Mouse (Mus musculus): Measurements from ENCODE around the gene Atg7. TPM values are rescaled to one million over a fixed set of nuclear protein-coding genes. Genes with fewer than 3 reads are reported as not detected.

Gene Atg7
- polyA plus RNA-seq, 1 experiment, result 21.5 TPM

DNA sequence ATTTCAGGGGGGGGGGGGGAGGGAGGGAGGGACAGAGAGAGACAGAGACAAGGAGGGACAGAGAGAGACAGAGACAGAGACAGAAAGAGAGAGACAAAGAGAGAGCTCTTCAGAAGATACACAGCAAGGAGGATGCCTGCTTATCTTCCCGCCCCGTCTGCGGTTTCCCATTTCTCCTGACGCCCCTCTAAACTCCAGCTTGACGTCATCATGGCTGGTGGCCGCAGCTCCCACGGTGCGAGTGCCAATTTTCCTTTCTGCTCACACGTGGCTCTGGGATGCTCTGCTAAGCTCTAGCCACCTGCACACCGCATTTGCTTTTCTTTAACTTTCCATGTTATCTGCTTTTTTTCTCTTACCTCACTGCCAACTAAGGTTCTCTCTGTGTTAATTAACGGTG lies 175.1 kb downstream of the Atg7 start:
- no peak for DNase-seq (ENCODE audit: low spot score)

DNA sequence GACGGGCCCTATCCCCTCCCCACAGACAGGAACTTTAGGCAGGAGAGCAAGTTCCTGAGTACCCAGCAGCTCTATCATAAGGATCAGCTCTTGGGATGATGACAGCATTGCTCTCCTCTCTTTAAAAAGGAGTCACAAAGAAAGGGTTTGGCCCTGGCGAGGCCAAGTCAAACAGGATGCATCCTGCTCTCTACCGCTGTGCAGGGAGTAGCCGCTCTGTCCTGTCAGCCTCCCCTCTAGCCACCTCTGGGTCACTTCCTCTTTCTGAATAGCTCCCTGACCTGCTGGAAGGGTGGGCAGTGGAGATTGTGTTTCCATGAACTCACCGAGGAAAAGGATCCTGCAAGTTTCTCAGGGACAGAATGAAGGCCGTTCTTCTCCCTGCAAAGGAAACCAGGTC lies 175.6 kb downstream of the Atg7 start:
- no peak for DNase-seq (ENCODE audit: low spot score)

DNA sequence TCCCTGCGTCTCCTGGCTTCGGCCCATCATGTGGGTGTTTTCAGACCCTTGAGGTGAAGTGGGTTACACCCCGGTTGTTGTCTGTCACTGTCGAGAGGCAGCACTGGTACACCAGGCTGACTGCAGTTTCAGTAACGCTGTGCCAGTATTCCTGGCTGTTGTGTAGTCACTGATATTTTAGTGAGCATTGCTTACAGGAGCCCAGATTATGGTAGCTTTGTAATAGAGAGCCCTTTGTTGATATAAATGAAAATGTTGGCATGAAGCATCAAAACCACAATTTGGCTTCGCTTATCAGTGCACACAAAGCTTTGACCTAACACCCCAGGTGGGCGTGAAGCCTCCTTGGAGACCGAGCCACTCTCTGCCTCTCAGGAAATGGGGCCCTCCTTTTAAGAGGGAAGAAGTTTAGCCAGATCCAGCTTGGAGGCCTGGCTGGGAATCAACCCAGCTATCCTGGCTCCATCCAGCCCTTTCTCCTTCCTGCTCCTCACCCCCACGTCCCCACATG lies 177.1 kb downstream of the Atg7 start:
- DNase-seq (ENCODE audit: low spot score), result no peak

DNA sequence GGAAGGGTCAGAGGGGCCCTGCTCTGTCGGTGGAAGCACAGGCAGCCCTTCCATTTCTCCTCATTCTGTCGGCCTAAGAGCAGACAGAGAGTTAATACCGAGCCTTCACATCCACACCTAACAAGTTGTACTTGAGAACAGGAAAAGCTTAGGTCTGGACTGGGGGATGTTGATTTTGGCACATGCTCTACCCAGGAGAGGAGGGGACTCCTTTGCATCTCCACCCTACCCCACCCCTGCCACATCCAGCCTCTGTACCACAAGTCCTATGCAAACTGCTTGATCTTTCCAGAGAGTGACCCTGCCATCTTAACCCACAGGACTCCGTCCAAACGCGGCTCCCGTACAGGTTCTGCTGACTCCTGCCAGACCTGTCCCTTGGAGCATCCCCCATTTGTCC lies 178.7 kb downstream of the Atg7 start:
- DNase-seq (ENCODE audit: low spot score), result no peak

DNA sequence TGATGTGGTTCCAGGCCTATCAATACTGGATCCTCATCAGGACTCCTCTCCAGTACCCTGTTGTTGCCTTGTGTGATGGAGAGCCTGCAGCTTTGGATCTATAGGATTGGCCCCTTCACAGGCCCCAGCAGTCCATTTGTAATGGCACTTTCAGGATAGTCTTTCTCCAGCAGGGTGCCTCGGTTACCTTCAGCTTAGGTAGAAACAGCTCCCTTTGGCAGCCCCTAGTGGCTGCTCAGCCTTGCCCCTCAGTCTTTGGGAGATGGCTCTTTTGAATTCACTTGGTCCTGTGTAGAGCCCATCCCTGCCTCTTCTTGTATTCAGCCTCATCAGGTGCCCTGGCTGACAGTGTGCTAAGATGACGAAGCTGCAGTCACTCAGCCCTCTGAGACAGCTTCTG lies 184.0 kb downstream of the Atg7 start:
- DNase-seq (ENCODE audit: low spot score), result no peak

DNA sequence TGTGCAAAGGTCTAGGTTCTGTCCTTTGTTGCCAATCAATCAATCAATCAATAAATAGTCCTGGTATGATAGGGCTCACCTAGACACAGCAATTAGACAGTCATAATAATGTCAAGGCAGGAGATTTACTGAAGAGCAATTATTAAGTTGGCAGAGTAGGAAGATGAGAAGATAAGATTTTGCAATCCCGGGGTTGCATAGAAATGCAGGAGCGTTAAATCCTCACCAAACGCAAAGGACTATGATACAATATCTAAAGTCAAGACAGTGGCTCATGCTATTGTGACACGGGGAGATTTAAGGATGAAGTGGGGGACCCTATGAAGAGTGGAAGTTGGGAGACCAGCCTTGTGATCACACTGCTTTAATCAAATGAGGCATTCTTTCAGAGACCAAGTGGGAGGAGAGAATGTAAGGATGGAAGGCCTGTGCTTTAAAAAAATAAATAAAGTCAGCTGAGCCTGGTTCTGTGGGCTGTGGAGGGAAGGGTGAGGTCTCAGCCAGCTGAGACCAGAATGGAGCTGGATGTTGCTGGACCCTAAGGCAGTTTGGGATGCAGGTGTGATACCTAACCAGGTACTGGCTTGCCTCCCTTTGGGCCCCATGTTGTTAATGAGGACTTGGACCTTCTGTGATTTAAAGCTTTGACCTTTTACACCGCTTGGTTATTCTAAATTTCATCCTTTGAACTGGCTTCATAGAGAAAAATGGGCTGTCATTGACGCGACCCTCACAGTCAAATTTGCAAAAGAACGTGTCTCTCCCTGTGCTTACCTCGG lies 187.0 kb downstream of the Atg7 start:
- no peak for DNase-seq (ENCODE audit: low spot score)

DNA sequence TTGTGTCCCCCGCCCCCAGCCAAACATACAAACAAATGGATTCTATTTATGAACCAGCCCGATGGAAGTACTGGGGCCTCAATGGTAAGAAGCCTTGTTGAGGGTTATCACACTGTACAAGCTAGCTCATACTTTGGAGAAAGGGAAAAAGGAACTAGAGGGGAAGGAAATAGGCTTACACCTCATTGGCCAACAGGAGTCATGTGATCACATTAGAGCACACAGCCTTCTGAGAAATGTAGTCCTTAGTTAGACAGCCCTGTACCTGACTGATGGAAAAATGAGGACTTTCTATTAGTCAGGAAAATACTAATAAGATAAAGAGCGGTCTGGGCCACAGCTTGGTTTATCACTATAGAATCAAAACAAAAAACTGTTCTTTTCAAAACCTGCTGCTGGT lies 188.9 kb downstream of the Atg7 start:
- no peak for DNase-seq (ENCODE audit: low spot score)

DNA sequence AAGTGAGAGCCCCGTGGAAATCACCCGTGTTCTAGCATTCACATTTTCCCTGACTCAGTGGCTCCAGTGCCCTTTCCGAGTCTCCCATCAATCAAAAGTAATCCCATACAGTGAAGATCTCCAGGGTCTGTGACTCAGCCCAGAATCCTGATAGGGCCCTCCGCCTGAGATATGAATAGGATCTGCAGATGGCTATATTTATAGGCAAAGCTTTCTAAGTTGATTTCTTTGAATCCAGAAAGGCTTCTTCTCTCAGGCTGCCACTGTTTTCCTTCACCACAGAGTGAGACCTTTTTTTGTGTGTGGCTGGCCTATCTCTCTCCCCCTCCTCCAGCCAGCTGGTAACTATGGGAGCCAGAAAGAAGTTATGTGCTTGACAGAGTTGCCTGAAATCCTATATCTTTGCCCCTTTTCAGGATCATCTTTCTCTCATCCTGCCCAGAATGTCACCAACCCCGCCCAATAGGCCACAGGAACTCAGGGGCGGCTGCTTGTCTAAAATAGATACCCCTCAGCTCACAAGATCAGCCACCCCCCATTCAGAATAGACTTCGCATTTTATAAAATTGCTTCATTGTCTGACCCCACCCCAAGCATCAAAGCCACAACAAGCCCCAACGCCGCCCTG lies 190.3 kb downstream of the Atg7 start:
- no peak for DNase-seq (ENCODE audit: low spot score)

DNA sequence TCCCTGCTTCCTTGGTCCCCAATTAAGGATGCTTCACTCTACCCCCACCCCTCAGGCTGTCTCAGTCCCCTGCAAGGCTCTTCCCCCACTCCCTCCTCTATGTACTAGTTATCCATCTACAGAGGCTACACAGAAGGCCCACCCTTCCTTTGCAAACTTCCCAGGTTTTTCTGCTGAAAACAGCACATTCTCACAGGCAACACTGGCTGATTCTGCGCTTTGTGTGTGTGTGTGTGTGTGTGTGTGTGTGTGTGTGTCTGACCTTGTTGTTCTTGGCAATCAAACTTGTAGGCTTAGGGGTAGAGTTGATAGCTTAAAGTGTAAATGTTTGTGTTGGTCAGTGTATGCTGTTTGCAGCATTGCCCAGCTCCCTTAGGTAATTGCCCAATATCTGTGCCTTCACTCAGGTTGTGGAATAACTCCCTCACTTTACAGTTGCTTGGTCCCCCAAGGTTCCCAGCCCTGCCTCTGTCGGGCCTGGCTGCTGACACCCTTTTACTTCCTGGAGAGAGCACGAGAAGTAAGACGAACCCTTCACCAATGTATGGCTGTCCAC lies 191.0 kb downstream of the Atg7 start:
- DNase-seq (ENCODE audit: low spot score), result no peak

DNA sequence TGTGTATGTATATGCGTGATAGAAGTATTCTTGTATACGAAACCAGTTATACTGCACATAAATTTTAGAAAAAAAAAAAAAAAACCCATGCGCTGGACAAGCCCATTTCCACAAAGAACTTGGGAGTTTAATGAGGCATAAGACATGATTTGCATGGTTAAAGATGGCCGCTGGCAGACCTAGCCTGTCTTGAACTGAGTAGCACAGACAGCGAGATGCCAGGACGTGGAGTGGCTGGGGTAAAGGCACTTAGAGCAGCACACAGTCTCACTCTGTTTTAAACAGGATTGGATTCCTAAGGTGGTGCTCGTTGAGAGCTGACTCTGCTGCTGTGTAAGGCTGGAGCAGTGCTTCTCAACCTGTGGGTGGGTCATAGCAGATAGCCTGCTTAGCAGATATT lies 192.4 kb downstream of the Atg7 start:
- no peak for DNase-seq (ENCODE audit: low spot score)

DNA sequence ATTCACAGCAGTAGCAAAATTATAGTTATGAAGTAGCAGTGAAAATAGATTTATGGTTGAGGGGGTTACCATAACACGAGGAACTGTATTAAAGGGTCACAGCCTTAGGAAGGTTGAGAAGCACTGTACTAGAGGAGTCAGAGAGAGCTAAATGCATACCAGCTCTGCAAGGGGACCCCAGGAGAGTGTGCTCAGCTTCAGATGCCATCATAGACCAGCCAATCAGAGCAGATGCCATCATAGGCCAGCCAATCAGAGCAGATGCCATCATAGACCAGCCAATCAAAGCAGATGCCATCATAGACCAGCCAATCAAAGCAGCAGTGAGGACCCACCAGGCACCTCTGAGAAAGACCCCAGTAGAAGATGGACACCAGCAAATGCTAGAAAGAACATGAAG lies 192.9 kb downstream of the Atg7 start:
- DNase-seq (ENCODE audit: low spot score), result no peak

DNA sequence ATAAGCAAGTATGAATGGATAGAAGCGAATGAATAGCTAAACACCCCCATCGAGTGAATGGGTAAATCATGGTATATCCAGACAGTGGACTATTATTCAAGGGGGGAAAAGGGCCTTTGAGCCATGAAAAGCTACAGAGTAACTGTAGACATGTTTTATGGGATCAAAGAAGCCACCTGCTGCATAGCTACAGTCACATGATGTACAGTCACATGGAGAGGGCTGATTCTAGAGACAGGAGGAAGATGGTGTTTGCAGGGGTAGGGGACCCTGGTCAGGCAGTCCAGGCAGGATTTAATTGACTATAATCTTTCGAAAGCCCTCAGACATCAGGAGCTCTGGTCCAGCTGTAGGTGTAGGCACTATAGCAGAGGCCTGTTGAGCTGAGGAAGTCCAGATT lies 193.5 kb downstream of the Atg7 start:
- no peak for DNase-seq (ENCODE audit: low spot score)

DNA sequence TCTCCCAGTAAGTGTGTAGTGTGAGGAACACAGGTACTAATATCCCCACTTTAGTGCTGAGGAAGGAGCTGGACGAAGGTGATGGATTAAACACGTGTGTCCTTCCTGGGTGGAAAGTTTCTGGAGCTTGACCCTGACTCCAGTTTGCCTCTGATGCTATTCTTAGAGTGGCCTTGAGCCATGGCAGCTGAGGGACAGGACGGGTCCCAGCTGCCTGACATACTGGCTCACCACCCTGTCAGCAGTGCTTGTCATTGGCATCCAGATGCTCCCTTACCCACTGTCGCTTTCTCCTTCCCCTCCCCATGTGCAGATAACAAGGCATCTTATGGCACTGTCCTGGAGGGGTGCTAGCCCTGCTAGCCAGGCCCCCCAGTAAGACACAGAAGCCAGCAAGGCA lies 196.0 kb downstream of the Atg7 start:
- no peak for DNase-seq (ENCODE audit: low spot score)

DNA sequence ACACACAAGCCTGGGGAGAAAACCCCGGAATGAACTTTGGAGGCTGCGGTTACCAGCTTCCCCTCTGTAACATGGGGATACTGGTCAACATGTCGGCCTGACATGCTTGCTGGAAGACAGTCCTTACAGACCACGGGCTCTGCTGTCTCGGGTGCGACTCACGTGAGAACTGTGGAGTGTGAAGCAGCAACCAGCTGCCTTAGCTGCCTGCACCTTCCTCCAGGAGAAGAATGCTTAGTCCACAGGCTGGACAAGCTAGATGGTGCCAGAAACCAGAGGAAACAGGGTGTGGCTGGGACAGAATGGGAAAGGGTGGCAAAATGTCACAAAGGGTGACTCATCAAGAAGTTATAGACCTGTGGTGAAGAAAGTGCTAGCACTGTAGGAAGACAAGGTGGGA lies 197.1 kb downstream of the Atg7 start:
- no peak for DNase-seq (ENCODE audit: low spot score)

DNA sequence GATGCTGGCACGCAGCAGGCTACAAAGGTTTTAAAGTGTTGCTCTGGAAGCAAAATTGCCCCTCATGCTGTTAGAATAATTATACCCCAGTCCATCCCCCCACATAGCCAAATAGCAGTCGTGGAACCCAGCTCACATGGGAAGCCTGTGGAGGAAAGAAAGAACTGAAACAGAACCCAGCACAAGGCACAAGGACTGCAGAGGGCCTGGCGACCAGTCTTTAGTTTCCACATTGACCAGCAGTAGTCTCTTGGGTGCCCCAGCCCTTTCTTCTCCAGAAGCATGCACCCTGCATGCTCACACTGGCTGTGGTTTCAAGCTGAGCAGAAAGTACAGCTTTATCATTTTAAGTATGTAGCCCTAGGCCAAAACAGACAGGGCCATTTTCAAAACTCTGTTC lies 199.2 kb downstream of the Atg7 start:
- DNase-seq (ENCODE audit: low spot score), result no peak

DNA sequence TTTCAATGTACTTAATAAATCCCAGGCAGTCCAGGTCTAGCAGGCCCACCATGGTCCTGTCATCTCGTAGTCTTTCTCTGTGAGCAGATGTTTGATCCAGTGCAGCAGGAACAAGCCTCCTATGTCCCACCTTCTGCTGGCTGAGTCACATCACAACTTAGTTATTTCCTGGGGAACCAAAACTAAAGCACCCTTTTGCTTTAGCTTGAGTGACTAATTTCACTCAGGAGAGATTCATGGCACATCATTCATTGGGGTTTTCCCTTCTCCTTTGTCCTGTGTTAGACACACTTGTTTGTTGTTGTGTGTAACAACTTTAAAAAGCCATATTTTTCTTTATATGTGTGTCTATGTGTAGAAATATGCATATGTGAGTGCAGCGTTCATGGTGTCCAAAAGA lies 200.0 kb downstream of the Atg7 start:
- no peak for DNase-seq (ENCODE audit: low spot score)

DNA sequence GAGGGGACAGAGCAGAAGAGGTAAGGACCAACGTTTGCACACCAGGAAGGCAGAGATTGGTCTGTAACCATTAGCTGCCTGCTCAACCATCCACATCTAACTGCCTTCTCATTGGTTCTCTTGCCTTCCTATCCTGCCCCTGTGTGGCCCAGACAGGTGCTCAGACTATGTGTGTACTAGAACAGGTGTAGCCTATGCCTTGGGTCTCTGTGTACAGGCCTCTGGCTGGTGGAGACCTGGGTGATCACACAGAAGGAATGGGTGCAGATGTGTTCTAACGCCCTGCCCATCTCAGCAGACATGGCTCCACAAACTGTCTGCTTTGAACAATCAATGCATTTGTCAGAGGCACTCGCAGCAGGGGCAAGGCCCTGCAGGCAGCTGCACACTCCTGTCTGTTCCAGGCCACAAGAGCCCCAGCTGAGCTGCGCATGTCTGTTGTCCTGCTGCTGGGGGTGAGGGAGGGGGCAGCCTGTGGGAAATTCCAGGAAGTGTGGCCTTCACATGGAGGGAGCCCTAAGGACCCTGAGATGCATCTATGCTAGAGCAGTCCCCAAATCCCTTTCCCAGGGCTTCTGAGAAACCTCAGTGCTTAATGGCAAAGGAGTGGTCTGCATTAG lies 203.4 kb downstream of the Atg7 start:
- DNase-seq (ENCODE audit: low spot score), result no peak

DNA sequence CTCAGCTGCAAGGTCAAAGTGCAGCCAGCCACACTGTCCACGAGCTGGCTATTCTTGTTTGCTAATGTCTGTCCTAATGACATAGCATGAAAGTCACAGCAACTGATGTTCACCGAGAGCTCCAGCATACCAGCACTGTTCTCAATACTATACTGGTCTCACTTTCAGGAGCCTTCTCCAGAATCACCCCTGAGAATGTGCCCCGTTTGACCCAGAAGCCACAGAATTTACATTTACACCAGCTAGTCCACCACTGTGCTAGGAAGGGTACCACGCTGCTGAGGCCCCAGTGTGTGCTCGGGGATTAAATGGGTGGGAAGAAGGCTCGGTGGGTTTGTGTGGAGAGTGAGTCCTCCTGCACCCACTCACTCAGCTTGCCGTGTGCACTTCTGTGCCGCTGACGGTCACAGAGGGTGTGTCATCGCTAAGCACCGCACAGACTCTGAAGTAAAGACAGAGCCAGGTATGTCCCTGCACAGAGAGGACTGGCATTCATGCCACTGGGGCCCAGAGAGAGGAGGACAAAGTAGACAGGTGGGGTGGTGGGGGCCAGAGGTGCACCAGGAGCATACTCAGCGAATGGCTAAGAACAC lies 204.8 kb downstream of the Atg7 start:
- DNase-seq (ENCODE audit: low spot score), result no peak

DNA sequence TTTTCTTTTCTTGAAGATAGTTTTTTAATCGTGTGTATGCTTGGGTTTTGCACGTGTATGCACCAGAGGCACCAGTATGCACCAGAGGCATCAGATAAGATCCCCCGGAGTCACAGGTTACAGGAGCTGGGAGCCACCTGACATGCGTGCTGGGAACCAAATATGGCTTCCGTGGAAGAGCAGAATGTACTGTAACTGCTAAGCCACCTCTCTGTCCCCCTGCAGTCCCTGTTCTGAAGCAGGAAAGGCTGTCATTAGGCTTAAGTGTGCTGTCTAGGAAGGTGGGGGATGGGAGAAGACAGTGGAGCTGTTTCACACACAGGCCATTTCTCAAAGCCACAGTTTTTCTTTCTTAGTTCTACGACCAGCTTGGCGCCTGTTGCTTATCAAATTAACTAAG lies 205.9 kb downstream of the Atg7 start:
- DNase-seq (ENCODE audit: low spot score), result no peak

DNA sequence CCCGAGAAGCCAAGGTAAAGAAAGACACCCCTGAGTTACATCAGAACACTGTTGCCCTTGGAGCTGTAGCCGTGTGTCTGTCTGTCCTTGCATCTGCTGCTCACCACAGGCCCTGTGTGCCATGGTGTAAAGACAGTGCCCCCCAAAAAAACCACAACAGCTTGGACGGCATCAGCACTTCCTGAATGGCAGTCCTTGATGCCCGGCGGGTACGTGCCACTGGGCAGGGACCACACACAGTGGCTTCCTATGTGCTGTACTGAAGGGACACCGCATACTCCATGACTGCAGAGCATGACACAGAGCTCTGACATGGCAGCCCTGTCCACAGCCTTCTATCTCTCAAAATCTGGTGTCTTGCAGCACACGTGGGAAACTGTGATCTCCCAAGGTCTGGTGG lies 206.9 kb downstream of the Atg7 start:
- DNase-seq (ENCODE audit: low spot score), result no peak

DNA sequence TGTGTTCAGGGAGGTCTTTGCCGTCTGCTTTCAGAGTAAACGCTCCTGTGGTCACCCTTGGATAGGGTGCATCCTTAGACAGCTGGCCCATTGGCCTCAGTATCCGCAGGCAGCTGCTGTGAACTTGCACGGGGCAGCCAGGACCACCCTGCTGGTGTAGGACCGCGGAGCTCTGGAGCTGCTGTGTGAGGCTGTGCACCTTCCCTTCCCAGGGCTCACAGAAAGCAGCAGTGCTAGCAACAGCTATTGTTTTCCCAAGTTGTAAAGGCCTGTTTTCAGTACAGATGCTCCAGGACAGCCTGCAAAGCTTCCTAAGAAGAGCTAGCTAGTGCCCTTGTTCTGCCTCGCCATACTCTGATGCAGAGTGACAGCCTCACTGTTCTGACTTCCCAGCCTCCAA lies 208.8 kb downstream of the Atg7 start:
- no peak for DNase-seq (ENCODE audit: low spot score)

DNA sequence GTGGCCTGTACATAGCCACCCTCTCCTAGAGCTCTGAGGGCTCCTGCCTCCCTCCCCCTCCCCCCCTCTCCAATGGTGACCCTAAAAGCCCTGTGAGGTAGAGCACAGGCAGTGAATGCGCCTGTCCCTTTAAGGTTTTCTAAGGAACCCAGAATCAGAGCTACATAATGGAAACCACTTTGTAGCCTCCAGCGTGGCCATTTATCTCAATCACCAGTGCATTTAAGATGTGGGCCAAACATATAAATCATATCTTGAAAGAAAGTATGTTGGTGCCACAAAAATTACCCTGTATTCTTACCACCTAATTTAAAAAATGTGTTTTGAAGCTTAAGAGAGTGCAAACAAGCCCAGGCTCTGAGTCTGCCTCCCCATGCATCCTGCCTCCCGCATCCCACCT lies 209.8 kb downstream of the Atg7 start:
- DNase-seq (ENCODE audit: low spot score), result no peak

DNA sequence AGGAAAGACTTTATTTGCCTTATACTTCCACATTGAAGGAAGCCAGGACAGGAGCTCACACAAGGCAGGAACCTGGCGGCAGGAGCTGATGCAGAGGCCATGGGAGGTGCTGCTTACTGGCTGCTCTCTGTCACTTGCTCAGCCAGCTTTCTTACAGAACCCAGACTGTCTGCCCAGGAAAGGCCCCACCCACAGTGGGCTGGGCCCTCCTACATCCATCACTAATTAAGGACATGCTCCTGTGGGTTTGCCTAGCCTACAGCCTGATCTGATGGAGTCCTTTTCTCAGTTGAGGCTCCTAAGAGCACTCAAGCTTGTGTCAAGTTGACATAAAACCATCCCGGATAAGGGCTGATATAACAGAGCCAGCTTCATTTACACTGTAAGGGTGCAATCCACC lies 211.5 kb downstream of the Atg7 start:
- no peak for DNase-seq (ENCODE audit: low spot score)

All from urinary bladder, adult 2 months (tissue).